Mouse (Mus musculus) spleen, adult 2 months (tissue): ENCODE data around the gene Bahcc1. TPM values are rescaled to one million over a fixed set of nuclear protein-coding genes. Genes with fewer than 3 reads are reported as not detected.
A peak's percentile ranks its signal among the peaks of the same experiment; 100 is the strongest.

Source experiments
- DNase-seq, 2 experiments: peaks; one replicate each; pipeline versions ENCODE4 v3.0.0 to v3.0.0-alpha.2; 2012 to 2021; ENCODE audit warnings: low spot score in 2 of 2, low read depth in 1 of 2
- H3K27ac ChIP-seq: fragments of 200-500 bp; 2 replicates; pipeline ENCODE4 v1.5.1; 2012; ENCODE audit warnings: low read length, inconsistent platforms; ENCODE audit not compliant: insufficient read depth
- H3K27me3 ChIP-seq: fragments of 200-500 bp; 2 replicates; pipeline ENCODE4 v1.6.1; 2012; ENCODE audit warnings: mild to moderate bottlenecking, moderate library complexity, low read length, inconsistent platforms; ENCODE audit not compliant: control insufficient read depth, insufficient read depth
- H3K36me3 ChIP-seq: fragments of 200-500 bp; 2 replicates; pipeline ENCODE4 v1.6.1; 2012; ENCODE audit warnings: mild to moderate bottlenecking, low read length, inconsistent platforms; ENCODE audit not compliant: control insufficient read depth, insufficient read depth
- H3K4me1 ChIP-seq: fragments of 200-500 bp; 2 replicates; pipeline ENCODE4 v1.6.1; 2011; ENCODE audit warnings: inconsistent platforms; ENCODE audit not compliant: control insufficient read depth, insufficient read depth, insufficient read length
- H3K4me3 ChIP-seq: fragments of 200-500 bp; 2 replicates; pipeline ENCODE4 v1.5.1; 2011; ENCODE audit warnings: mild to moderate bottlenecking, inconsistent platforms; ENCODE audit not compliant: insufficient read depth, insufficient read length; ENCODE audit errors: extremely low read depth
- CTCF ChIP-seq: fragments of 200-500 bp; IDR thresholded peaks from 2 replicates; pipeline ENCODE4 v1.5.1; 2011; ENCODE audit warnings: mild to moderate bottlenecking, inconsistent platforms; ENCODE audit not compliant: insufficient read depth, insufficient read length, insufficient replicate concordance; ENCODE audit errors: extremely low read depth
- POLR2A ChIP-seq: fragments of 200-500 bp; IDR thresholded peaks from 2 replicates; pipeline ENCODE4 v1.6.1; 2011; ENCODE audit warnings: low read depth, low read length, inconsistent platforms
- WGBS: fragments of 180-500 bp; shearing (Covaris S2); methylation state at CpG from one replicate; pipeline ENCODE4 v1.1.7; 2018; 5-methylcytosine and 5-hydroxymethylcytosine counted together
- polyA plus RNA-seq: library from polyadenylated mRNA; depleted of rRNA; stranded (reverse); fragments of >200 nt; gene quantifications from 2 replicates; pipeline ENCODE4 v1.2.3, GENCODE M21; 2012

Bahcc1 gene
- polyA plus RNA-seq, 1 experiment = 3.6 TPM

DNA sequence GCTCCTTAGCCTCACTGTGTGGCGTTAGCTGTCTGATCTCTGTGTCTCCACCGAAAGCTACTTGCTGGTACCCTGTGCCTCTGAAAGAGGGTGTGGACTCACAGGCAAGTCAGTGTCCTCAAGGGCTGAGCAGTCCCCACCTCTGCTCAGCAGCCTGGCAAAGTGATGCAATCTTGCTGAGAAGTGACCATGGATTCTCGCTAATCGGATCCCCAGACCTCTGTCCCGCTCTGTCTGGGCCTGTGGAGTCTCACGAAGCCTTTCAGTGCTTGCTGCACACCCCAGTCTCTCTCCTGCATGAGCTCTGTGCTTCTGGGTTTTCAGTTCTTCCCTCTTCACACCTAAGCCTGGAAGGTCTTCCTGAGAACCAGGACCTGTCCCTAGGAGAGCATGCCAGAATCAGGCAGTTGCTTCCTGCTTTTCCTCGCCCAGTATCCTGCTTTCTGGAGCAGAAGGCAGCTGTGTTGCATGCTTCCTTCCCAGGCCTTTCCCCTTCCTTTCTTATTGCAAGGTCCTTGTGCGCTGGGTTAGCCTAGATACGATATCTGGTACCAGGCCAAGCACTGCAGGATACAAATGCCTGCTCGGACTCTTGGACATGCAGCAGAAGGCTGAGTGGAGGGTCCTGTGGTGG, 15.5 kb downstream of the Bahcc1 start:
- Histone ChIP-seq H3K4me1 (no peaks in the 10 kb centered on the region), H3K36me3 (no peaks in the 10 kb centered on the region), H3K4me3 (no peak overlapping the region), H3K27ac (no peak overlapping the region), H3K27me3 (no peaks in the 10 kb centered on the region)
- DNase-seq = no peak
- TF ChIP-seq POLR2A = no peak
- 94% methylated on average over 10 of the region's 10 CpGs for WGBS

DNA sequence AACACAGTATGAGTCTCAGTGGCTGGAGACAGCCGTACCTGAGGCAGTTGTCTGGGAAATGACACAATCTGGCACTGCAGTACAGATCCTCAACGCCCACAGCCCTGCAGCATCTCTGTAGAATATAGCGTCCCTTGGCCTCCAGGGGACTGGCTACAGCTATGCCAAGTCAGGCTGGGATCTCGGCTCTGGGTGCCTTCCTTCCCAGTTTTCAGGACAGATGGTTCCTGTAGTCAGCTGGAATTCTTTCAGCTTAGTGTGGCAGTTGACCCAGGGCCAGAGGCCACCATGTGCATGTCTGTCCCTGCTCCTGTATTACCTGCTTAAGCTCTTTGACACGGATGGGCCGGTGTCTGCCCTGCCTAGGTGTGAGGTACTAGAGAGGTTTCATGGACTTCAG, 16.2 kb downstream of the Bahcc1 start:
- Histone ChIP-seq H3K4me3 (no peak overlapping the region), H3K27me3 (no peaks in the 10 kb centered on the region), H3K4me1 (no peaks in the 10 kb centered on the region), H3K27ac (no peak overlapping the region), H3K36me3 (no peaks in the 10 kb centered on the region)
- WGBS = 86% methylated on average over 6 of the region's 6 CpGs
- no peak for TF ChIP-seq POLR2A
- TF ChIP-seq CTCF = no peak
- no peak for DNase-seq

GRCm38 (mm10) chr11:120250991-120251949, 18.5 kb downstream of the Bahcc1 start:
- H3K27ac ChIP-seq = 0 out of 2 replicates have a peak overlapping the region, but pooled peaks have one; percentile 7
- no peak overlapping the region for H3K4me3 ChIP-seq
- H3K4me1 ChIP-seq = no peaks in the 10 kb centered on the region
- H3K27me3 ChIP-seq = no peaks in the 10 kb centered on the region
- DNase-seq = no peak
- 58% methylated on average over 18 of the region's 18 CpGs for WGBS
- no peaks in the 10 kb centered on the region for H3K36me3 ChIP-seq
- no peak for TF ChIP-seq CTCF
- no peak for TF ChIP-seq POLR2A

DNA sequence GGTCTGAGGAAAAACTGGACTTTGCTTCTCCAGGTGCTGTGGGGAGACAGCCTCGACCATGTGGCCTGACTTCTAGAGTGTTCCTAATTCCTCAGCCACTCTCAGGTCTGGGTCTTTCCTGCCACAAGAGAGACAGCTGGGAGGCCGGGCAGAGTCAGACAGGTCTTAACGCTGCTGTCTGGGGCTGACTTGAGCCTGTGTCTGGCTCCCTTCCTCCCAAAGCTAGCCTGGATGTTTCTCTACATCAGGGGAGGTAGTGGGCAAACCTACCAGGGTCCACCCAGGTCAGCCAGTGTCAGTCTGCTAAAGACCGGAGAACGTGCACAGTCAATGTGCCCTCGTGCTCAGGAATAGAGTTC, 19.2 kb downstream of the Bahcc1 start:
- H3K4me3 ChIP-seq = no peak overlapping the region
- no peaks in the 10 kb centered on the region; the same call in 1 of the 2 replicates for H3K4me1 ChIP-seq
- H3K27me3 ChIP-seq = no peaks in the 10 kb centered on the region
- DNase-seq = no peak
- TF ChIP-seq POLR2A (no peak), CTCF (no peak)
- H3K36me3 ChIP-seq = no peaks in the 10 kb centered on the region
- 0 out of 2 replicates have a peak overlapping the region, but pooled peaks have one; percentile 29 for H3K27ac ChIP-seq
- WGBS = 49% methylated on average over 6 of the region's 6 CpGs

- H3K4me1 ChIP-seq = no peaks in the 10 kb centered on the region; the same call in 1 of the 2 replicates
- no peak overlapping the region for H3K4me3 ChIP-seq
- no peak for DNase-seq
- 51% methylated on average over 5 of the region's 5 CpGs for WGBS
- TF ChIP-seq CTCF (no peak), POLR2A (no peak)
- H3K36me3 ChIP-seq = no peaks in the 10 kb centered on the region
- peak overlapping the region; percentile 29; the same call in 1 of the 2 replicates for H3K27ac ChIP-seq
- no peaks in the 10 kb centered on the region for H3K27me3 ChIP-seq
These were observed 19.7 kb downstream of the Bahcc1 start for GRCm38 (mm10) chr11:120252398-120252797.

DNA sequence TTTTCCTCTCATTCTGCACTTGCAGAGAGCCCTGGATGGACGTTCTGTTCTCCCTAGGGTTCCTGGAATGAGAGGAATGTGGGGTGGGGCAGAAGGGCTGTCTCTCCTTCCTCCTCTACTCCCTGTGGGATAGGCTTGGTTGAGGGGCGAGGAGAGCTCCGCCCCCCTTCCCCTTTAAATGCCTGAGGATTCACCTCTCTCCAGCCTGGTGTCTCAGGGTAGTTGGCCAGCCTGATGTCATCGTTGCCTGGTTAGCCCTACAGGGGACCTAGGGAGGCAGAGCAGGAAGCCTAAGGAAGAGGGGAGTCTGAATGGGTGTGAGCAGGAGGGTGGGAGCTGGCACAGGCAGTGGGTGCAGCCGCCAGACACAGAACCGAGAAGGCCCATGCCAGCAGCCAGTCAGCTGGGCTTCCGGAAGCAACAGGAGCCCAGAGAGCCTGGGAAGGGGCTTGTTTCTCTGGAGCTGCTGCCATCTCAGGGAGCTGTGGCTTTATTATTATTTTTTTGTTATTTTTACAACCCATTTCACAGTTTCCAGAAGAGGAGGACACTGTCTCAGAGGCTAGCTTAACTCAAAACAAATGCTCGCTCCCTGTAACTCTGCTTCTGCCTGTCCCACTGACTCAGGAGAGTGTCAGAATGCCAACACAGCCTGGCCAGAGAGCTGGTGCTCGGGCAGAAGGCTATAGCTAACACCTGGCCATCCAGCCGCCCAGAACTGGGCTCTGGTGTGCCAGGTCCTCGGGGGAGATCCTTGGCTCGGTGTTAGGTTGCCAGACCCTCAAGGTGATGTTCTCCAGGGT, 20.3 kb downstream of the Bahcc1 start:
- H3K27ac ChIP-seq = peak overlapping the region; percentile 7; the same call in 1 of the 2 replicates
- no peaks in the 10 kb centered on the region; the same call in 1 of the 2 replicates for H3K4me1 ChIP-seq
- 77% methylated on average over 12 of the region's 12 CpGs for WGBS
- no peak for TF ChIP-seq CTCF
- no peak for TF ChIP-seq POLR2A
- no peaks in the 10 kb centered on the region for H3K36me3 ChIP-seq
- H3K4me3 ChIP-seq = no peak overlapping the region
- DNase-seq = no peak
- no peaks in the 10 kb centered on the region for H3K27me3 ChIP-seq
